Mouse (Mus musculus): ENCODE data around the gene Rpe65.

- TF ChIP-seq CHD2 (IDR thresholded peaks at IDR 0.05; ENCODE audit: low read depth, low read length) (no peak), ZC3H11A (IDR thresholded peaks at IDR 0.05; ENCODE audit: borderline replicate concordance, low read depth, low read length) (no peak), ZNF384 (IDR thresholded peaks at IDR 0.05; ENCODE audit: low read depth, low read length) (no peak), MAFK (IDR thresholded peaks at IDR 0.05; ENCODE audit: insufficient read depth, low read depth, low read length) (no peak)
Observed at GRCm38 (mm10) chr3:159660741-159661140, 61.8 kb downstream of the Rpe65 start.
